Mouse (Mus musculus): ENCODE measurements around the gene Ccdc28b. TPM values are rescaled to one million over a fixed set of nuclear protein-coding genes. Genes with fewer than 3 reads are reported as not detected.

Gene Ccdc28b
- polyA plus RNA-seq, 1 experiment from 2014 or later, result 42.7 TPM

GRCm38 (mm10) chr4:129618031-129618430 is 5.7 kb downstream of the Ccdc28b start:
- peak overlapping the region; percentile 68 for H3K4me3 ChIP-seq (ENCODE audit: low read length)
- WGBS, result 89% methylated on average over 5 of the region's 5 CpGs
- H3K9me3 ChIP-seq (ENCODE audit: control insufficient read depth, low read length), result no peaks in the 10 kb centered on the region
- peak overlapping the region; percentile 94 for H3K4me2 ChIP-seq (ENCODE audit: low read depth, low read length)
- peaks cover 16% of the 10 kb centered on the region for H3K4me1 ChIP-seq (ENCODE audit: control insufficient read depth, insufficient read depth, low read length)
- H3K36me3 ChIP-seq (ENCODE audit: control insufficient read depth, insufficient read depth, low read length), result peaks cover 2% of the 10 kb centered on the region; the same call in 1 of the 2 replicates
- no peak overlapping the region for H3K27ac ChIP-seq (ENCODE audit: low read length)
- peak overlapping the region; percentile 85 for H3K9ac ChIP-seq (ENCODE audit: low read depth, low read length)
- ATAC-seq, result no peak
- H3K27me3 ChIP-seq (replicated peaks; ENCODE audit: control insufficient read depth, insufficient read depth, low read length), result no peaks in the 10 kb centered on the region

- H3K27ac ChIP-seq (ENCODE audit: low read length), result no peak overlapping the region
- 91% methylated on average over 7 of the region's 7 CpGs for WGBS
- H3K36me3 ChIP-seq (ENCODE audit: control insufficient read depth, insufficient read depth, low read length), result peaks cover 2% of the 10 kb centered on the region; the same call in 1 of the 2 replicates
- no peaks in the 10 kb centered on the region for H3K9me3 ChIP-seq (ENCODE audit: control insufficient read depth, low read length)
- ATAC-seq, result no peak
- peaks cover 8% of the 10 kb centered on the region for H3K4me1 ChIP-seq (ENCODE audit: control insufficient read depth, insufficient read depth, low read length)
- H3K4me3 ChIP-seq (ENCODE audit: low read length), result no peak overlapping the region
- no peaks in the 10 kb centered on the region for H3K27me3 ChIP-seq (replicated peaks; ENCODE audit: control insufficient read depth, insufficient read depth, low read length)
- no peak overlapping the region for H3K4me2 ChIP-seq (ENCODE audit: low read depth, low read length)
- no peak overlapping the region for H3K9ac ChIP-seq (ENCODE audit: low read depth, low read length)
Measured at GRCm38 (mm10) chr4:129617121-129617641, 6.6 kb downstream of the Ccdc28b start.

GRCm38 (mm10) chr4:129616631-129617030 is 7.1 kb downstream of the Ccdc28b start:
- Histone ChIP-seq H3K27me3 (replicated peaks; ENCODE audit: control insufficient read depth, insufficient read depth, low read length) (no peaks in the 10 kb centered on the region), H3K4me3 (ENCODE audit: low read length) (no peak overlapping the region), H3K27ac (ENCODE audit: low read length) (no peak overlapping the region), H3K9ac (ENCODE audit: low read depth, low read length) (no peak overlapping the region), H3K36me3 (ENCODE audit: control insufficient read depth, insufficient read depth, low read length) (peaks cover 2% of the 10 kb centered on the region; the same call in 1 of the 2 replicates), H3K4me2 (ENCODE audit: low read depth, low read length) (no peak overlapping the region), H3K9me3 (ENCODE audit: control insufficient read depth, low read length) (no peaks in the 10 kb centered on the region), H3K4me1 (ENCODE audit: control insufficient read depth, insufficient read depth, low read length) (peaks cover 8% of the 10 kb centered on the region)
- WGBS, result 90% methylated on average over 3 of the region's 3 CpGs
- no peak for ATAC-seq

- H3K4me2 ChIP-seq (ENCODE audit: low read depth, low read length), result no peak overlapping the region
- H3K9me3 ChIP-seq (ENCODE audit: control insufficient read depth, low read length), result no peaks in the 10 kb centered on the region
- 89% methylated on average over 9 of the region's 9 CpGs for WGBS
- H3K9ac ChIP-seq (ENCODE audit: low read depth, low read length), result no peak overlapping the region
- H3K36me3 ChIP-seq (ENCODE audit: control insufficient read depth, insufficient read depth, low read length), result peaks cover 2% of the 10 kb centered on the region; the same call in 1 of the 2 replicates
- no peak overlapping the region for H3K27ac ChIP-seq (ENCODE audit: low read length)
- no peaks in the 10 kb centered on the region for H3K27me3 ChIP-seq (replicated peaks; ENCODE audit: control insufficient read depth, insufficient read depth, low read length)
- ATAC-seq, result no peak
- peaks cover 8% of the 10 kb centered on the region for H3K4me1 ChIP-seq (ENCODE audit: control insufficient read depth, insufficient read depth, low read length)
- H3K4me3 ChIP-seq (ENCODE audit: low read length), result no peak overlapping the region
Measured at GRCm38 (mm10) chr4:129615801-129616290, 7.9 kb downstream of the Ccdc28b start.

GRCm38 (mm10) chr4:129614093-129614492 is 9.7 kb downstream of the Ccdc28b start, which contains the start of gene Dcdc2b:
Dcdc2b (minus strand) TSS chr4:129614257.
- 68% methylated on average over 6 of the region's 6 CpGs for WGBS
- Histone ChIP-seq H3K27ac (ENCODE audit: low read length) (no peak within 1 kb of the TSS), H3K27me3 (replicated peaks; ENCODE audit: control insufficient read depth, insufficient read depth, low read length) (no peaks in the 10 kb centered on the region), H3K4me2 (ENCODE audit: low read depth, low read length) (no peak within 1 kb of the TSS), H3K9ac (ENCODE audit: low read depth, low read length) (0 out of 2 replicates have a peak within 1 kb of the TSS, but pooled peaks have one; percentile 11), H3K36me3 (ENCODE audit: control insufficient read depth, insufficient read depth, low read length) (peaks cover 7% of the 10 kb centered on the region; the same call in 1 of the 2 replicates), H3K4me3 (ENCODE audit: low read length) (no peak within 1 kb of the TSS), H3K4me1 (ENCODE audit: control insufficient read depth, insufficient read depth, low read length) (peaks cover 8% of the 10 kb centered on the region), H3K9me3 (ENCODE audit: control insufficient read depth, low read length) (no peaks in the 10 kb centered on the region)
- no peak for ATAC-seq

- no peaks in the 10 kb centered on the region for H3K9me3 ChIP-seq (ENCODE audit: control insufficient read depth, low read length)
- H3K27me3 ChIP-seq (replicated peaks; ENCODE audit: control insufficient read depth, insufficient read depth, low read length), result no peaks in the 10 kb centered on the region
- H3K27ac ChIP-seq (ENCODE audit: low read length), result no peak overlapping the region
- peaks cover 11% of the 10 kb centered on the region; the same call in 1 of the 2 replicates for H3K36me3 ChIP-seq (ENCODE audit: control insufficient read depth, insufficient read depth, low read length)
- H3K9ac ChIP-seq (ENCODE audit: low read depth, low read length), result no peak overlapping the region
- WGBS, result 68% methylated on average over 4 of the region's 4 CpGs
- H3K4me2 ChIP-seq (ENCODE audit: low read depth, low read length), result no peak overlapping the region
- no peak for ATAC-seq
- H3K4me1 ChIP-seq (ENCODE audit: control insufficient read depth, insufficient read depth, low read length), result peaks cover 11% of the 10 kb centered on the region; the same call in 1 of the 2 replicates
- no peak overlapping the region for H3K4me3 ChIP-seq (ENCODE audit: low read length)
Measured at GRCm38 (mm10) chr4:129610472-129610871, 13.3 kb downstream of the Ccdc28b start.

GRCm38 (mm10) chr4:129610026-129610425 is 13.7 kb downstream of the Ccdc28b start:
- Histone ChIP-seq H3K36me3 (ENCODE audit: control insufficient read depth, insufficient read depth, low read length) (peaks cover 11% of the 10 kb centered on the region; the same call in 1 of the 2 replicates), H3K27me3 (replicated peaks; ENCODE audit: control insufficient read depth, insufficient read depth, low read length) (no peaks in the 10 kb centered on the region), H3K9me3 (ENCODE audit: control insufficient read depth, low read length) (no peaks in the 10 kb centered on the region), H3K4me2 (ENCODE audit: low read depth, low read length) (no peak overlapping the region), H3K4me1 (ENCODE audit: control insufficient read depth, insufficient read depth, low read length) (peaks cover 11% of the 10 kb centered on the region; the same call in 1 of the 2 replicates), H3K4me3 (ENCODE audit: low read length) (no peak overlapping the region), H3K27ac (ENCODE audit: low read length) (no peak overlapping the region), H3K9ac (ENCODE audit: low read depth, low read length) (no peak overlapping the region)
- WGBS, result 73% methylated on average over 4 of the region's 4 CpGs
- no peak for ATAC-seq

GRCm38 (mm10) chr4:129609139-129609631 is 14.6 kb downstream of the Ccdc28b start:
- Histone ChIP-seq H3K9ac (ENCODE audit: low read depth, low read length) (no peak overlapping the region; the same call in 1 of the 2 replicates), H3K27ac (ENCODE audit: low read length) (no peak overlapping the region), H3K36me3 (ENCODE audit: control insufficient read depth, insufficient read depth, low read length) (peaks cover 11% of the 10 kb centered on the region; the same call in 1 of the 2 replicates), H3K4me2 (ENCODE audit: low read depth, low read length) (no peak overlapping the region), H3K4me3 (ENCODE audit: low read length) (no peak overlapping the region), H3K4me1 (ENCODE audit: control insufficient read depth, insufficient read depth, low read length) (peaks cover 11% of the 10 kb centered on the region; the same call in 1 of the 2 replicates), H3K9me3 (ENCODE audit: control insufficient read depth, low read length) (no peaks in the 10 kb centered on the region), H3K27me3 (replicated peaks; ENCODE audit: control insufficient read depth, insufficient read depth, low read length) (no peaks in the 10 kb centered on the region)
- WGBS, result 82% methylated on average over 12 of the region's 12 CpGs
- 0 out of 2 replicates have a peak, but pooled peaks have one; percentile 3 for ATAC-seq

- peak; percentile 90 for ATAC-seq
Measured at GRCm38 (mm10) chr4:129608426-129609025, 15.2 kb downstream of the Ccdc28b start.

More at GRCm38 (mm10) chr4:129608426-129609025, 15.2 kb downstream of the Ccdc28b start:
- Histone ChIP-seq H3K27ac (ENCODE audit: low read length) (0 out of 2 replicates have a peak overlapping the region, but pooled peaks have one; percentile 28), H3K9ac (ENCODE audit: low read depth, low read length) (peak overlapping the region; percentile 8; the same call in 1 of the 2 replicates), H3K27me3 (replicated peaks; ENCODE audit: control insufficient read depth, insufficient read depth, low read length) (no peaks in the 10 kb centered on the region), H3K4me2 (ENCODE audit: low read depth, low read length) (no peak overlapping the region), H3K4me1 (ENCODE audit: control insufficient read depth, insufficient read depth, low read length) (peaks cover 9% of the 10 kb centered on the region; the same call in 1 of the 2 replicates), H3K36me3 (ENCODE audit: control insufficient read depth, insufficient read depth, low read length) (peaks cover 11% of the 10 kb centered on the region; the same call in 1 of the 2 replicates), H3K4me3 (ENCODE audit: low read length) (no peak overlapping the region), H3K9me3 (ENCODE audit: control insufficient read depth, low read length) (no peaks in the 10 kb centered on the region)
- WGBS, result 34% methylated on average over 7 of the region's 7 CpGs

Measured in intestine, embryonic 16.5 days (tissue).